Mouse (Mus musculus) MEL-GATA-1-ER (cell line): ENCODE data around the gene Sipa1l2.

Source experiments
- DNase-seq: peaks from one replicate; pipeline ENCODE4 v3.0.0-alpha.2; 2012; ENCODE audit warnings: low read depth; ENCODE audit errors: extremely low read depth

Sipa1l2 gene

DNA sequence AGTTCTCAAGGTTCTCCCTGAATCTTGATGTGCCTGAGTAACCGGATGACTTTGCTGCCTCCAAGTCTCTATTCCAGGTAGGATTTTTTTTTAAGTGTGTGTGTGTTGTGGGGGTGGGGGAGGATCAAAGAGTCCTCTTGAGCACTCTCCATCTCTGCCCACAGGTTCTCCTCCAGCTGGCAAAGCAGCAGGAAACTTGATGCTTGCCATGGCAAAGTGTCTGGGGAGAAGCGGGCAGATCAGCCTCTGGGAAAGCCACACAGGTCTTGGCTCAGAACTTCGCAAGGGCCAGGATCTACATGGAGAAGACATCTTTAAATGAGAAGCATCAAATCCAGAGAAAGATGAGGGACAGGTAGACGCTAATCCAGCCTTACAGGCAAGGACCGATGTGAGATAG, 10.8 kb upstream of the Sipa1l2 start:
- no peak for DNase-seq

DNA sequence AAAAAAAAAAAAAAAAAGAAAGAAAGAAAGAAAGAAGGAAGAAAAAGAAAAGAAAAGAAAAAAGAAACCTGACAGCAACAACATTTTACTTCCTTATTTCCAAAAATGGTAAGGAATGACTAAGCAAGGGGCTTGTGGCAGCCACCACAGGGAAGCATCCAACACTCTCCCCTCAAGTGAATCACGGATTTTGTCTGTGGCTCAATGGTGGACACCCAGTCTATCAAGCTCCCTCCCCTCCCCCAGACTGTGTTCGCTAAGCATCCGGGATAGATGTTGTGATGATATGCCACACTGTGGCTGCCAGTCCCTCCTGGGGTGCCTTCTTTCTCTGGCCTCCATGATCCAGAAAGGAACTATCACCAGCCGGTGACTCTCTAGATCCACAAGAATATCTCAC, 6.5 kb upstream of the Sipa1l2 start:
- no peak for DNase-seq

- peak; percentile 0 for DNase-seq
Observed at GRCm38 (mm10) chr8:125574280-125574679, 4.7 kb upstream of the Sipa1l2 start.

DNA sequence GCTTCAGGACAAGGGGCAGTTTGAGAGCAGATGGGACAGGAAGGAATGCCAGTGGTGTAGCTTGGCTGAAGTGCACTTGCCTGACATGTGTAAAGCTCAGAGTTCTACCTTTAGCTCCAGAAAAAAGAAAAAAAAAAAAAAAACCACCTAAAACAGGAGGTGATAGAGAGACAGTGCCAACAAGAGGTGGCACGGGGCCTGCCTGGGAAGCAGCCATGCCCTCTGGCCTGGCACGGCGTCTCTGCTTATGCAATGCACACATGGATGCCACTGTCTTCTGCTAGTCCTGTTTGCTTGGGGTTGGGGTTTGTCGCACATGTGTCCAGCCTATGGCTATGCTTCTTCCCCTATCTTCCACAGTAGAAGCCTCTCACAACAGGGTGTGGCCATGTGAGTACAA, 2.6 kb upstream of the Sipa1l2 start:
- no peak for DNase-seq

DNA sequence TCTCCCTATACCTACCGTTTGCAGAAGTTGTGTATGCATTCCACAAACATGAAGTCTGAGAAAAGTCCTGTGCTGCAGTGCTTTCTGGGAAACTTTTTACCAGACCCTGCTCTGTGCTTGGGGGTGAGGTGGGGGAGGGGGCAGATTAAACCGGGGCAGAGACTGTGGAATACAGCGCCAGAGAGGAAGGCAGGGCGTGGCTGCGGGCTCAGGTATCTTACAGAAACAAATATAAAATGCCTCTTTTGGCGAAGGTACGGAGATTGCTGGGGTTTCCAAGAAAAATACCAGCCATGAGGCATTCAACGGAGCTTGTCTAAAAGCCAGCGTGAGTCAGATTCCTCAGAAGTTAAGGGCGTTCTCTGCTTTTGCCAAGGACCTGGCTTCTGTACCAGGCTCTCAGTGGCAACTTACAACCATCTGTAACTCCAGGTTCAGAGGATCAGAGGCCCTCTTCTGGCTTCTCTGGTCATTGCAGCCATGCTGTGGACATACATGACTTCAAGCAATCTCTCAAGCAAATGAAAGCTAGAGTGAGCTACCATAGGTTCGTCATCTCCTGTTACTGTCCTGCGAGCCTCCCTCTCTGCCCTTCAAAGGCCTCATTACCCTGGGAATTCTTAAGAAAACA, 1.3 kb upstream of the Sipa1l2 start:
- DNase-seq, result no peak

GRCm38 (mm10) chr8:125570389-125570788, 781 bp upstream of the Sipa1l2 start:
- DNase-seq, result no peak

DNA sequence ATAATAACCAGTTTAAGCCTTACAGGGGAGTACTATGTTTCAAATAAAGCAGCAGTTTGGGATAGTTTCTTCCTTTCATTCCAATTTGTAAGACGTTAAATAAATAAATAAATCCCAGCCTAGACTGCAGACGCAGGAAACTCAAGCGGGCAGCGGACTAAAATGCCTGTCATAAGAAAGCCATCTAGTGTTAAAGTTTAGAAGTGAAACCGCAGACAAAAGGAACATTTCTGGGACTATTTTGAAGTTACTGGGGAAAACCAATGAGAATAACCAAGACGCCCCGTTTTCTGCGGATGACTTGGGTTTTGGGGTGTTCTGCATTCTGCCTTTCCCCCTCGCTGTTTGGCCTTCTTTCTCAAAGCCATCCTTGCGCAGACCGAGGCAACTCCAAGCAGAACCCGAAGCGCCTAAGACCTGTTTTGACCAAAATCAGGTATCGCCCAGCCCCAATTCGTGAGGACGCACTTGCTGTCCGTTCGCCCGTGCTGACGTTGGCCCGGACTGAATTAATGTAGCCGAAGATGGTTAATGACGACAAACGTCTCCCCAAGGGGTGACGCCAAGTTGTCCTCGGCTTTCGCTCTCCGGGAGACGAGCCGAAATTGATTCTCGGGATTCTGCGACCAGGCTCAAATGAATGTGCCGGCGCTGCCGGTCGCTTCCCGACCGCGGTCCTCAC, 616 bp downstream of the Sipa1l2 start:
- DNase-seq, result no peak

GRCm38 (mm10) chr8:125568421-125568850, 1.2 kb downstream of the Sipa1l2 start:
- DNase-seq, result no peak

DNA sequence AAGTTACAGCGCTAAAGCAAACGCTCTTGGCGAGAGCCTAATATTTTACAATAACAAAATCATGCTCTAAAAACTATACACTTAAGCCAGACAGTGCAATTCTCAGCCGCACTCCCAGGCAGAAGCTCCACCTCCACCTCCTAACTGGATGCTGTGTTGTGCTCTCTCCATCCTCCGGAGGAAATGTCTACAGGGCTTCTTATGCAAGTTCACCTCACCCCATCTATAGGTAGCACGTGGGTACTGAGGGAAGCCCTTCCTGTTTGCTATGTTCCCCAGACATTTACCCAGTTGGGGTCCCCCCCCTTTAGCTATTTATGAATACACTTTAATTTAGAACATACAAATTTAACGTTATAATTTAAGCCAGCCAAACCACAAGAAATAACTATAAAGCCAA, 2.0 kb downstream of the Sipa1l2 start:
- no peak for DNase-seq

- no peak for DNase-seq
Observed at GRCm38 (mm10) chr8:125562878-125563277, 6.7 kb downstream of the Sipa1l2 start.

GRCm38 (mm10) chr8:125560825-125561490, 8.7 kb downstream of the Sipa1l2 start:
- DNase-seq, result no peak

DNA sequence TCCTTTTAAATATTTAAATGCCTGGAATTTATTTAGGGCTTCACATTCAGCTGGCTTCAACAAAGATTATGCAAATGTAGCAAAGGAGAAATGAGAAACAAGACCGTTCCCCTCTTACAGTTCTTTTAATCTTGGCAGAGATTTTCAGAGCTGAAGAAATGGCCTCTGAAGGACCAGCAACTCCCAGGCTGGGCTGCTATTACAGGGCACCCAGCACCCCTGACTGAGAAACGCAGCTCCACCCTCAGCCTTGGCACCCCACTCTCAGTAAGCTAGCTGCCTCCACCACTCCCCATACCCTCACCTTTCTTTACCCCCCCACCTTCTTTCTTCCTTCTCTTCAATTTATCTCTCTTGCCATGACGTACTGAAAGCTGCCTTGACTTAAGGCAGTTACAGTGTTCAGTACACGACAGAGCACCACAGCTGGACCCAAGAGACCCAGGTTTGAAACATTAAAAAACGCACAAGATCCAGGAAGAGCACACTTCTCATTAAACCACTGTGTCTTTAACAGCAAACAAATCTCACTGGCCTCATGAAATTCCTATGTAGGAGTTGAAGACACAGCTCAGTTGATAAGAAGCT, 10.4 kb downstream of the Sipa1l2 start:
- DNase-seq, result no peak

DNA sequence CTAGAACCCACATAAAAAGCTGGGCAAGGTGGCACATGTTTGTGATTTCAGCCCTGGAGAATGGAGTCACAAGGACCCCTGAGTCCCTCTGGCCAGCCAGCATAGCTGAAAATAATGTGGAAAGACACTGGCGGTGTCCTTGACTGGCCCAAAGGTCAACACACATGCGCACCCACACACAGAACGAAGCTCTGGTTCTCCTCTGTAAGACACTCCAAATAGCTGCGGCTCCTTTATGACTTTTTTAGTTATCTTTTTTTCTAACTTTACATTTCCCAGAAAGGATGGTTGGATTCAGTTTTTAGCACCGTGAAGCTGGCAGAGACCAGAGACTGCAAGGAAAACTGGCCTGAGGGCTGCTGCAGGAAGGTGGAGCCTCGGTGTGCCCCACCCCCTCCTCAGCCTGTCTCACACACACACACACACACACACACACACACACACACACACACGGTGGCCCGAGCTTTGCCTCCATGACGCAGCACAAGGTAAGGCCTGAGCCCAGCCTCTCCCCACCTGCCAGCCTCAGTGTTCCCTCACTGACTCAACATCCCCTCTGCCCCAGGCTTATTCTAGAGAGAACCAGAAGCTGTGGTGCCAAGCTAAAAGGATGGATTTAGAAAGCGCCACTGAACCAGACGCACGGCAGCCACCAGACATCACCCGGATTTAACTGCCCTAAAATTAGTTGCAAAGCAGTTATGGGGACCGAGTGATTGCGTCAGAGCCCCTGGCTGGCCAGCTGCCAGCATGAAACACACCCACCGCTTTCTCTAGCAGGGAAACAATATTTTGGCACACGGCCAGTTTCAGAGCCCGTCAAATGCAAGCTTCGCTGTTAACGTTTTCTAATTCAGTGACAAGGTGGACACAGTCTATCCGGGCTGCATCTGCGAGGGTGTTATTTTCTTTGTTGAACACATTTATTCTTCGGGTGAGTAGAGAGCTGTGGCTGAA, 11.2 kb downstream of the Sipa1l2 start:
- DNase-seq, result no peak

- no peak for DNase-seq
Observed at GRCm38 (mm10) chr8:125557391-125558108, 12.1 kb downstream of the Sipa1l2 start.

DNA sequence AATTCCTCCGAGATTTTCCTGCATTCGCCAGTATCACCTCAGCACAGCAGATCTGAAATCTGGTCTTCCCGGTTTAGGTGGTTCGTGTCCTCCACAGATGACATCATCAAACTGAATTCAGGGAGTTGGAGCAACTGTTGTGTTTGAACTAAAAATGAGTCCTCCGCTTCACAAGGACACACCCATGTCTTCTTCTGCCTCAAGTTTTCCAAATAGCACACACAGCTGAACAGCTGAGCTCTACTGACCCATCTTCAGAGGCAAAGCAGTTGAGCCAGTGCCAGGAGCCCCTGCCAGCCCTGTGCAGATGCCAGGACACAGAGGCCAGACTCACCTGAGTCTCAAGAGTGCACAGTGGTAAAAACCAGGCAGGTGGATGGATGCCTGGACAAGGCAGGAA, 12.9 kb downstream of the Sipa1l2 start:
- DNase-seq, result no peak

- DNase-seq, result no peak
Observed at GRCm38 (mm10) chr8:125550567-125550966, 19.0 kb downstream of the Sipa1l2 start.

DNA sequence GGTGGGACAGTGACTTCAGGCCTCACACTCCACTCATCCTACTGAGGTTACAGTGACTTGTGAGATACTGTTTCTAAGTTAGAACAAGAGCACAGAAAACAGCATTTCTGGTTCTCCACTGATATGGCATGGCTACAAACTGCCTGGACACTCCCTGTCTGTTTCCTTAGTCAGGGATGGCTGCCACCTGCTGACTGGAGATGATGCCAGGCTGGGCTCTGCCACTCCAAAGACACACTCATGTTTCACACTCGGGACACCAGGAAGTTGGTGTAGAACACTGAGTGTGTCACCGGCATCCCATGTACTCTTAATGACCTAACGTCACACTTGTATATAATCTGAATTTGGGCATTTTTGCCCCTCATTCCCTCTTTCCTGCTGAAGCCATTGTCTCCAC, 22.3 kb downstream of the Sipa1l2 start:
- no peak for DNase-seq

DNA sequence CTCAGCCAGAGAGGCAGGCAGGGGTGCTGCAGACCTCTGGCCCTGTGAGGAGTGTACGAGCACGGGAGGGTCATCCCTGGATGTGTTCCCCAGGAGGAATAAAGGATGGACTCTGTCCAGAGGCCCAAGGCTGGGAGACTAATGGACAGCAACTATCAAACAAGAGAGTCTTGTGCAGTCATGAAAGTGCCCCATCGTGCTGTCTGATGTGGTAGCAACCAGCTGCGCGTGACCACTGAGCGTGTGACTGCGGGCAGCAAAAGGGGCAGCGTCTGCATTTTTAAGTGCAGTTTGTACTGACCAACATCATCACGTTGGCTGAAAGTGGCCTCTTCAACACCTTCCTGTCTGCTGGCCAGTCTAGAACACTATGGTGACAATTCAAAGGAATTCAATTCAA, 23.7 kb downstream of the Sipa1l2 start:
- DNase-seq, result no peak

GRCm38 (mm10) chr8:125542893-125543613, 26.6 kb downstream of the Sipa1l2 start:
- no peak for DNase-seq
